Mouse (Mus musculus): Measurements from ENCODE around the gene Tgm4. TPM values are rescaled to one million over a fixed set of nuclear protein-coding genes. Genes with fewer than 3 reads are reported as not detected.

Gene Tgm4
- polyA plus RNA-seq (2015; fragmentation: Nextera tagmentation; extraction: Ambion mirVana), result 0.43 and 0.65 TPM in 2 replicates

- H3K4me2 ChIP-seq (ENCODE audit: low read length), result no peak within 1 kb of the TSS
Measured at GRCm38 (mm10) chr9:123034426-123034825, at the start of gene Tgm4. TSS of gene Tgm4 (plus strand) at chr9:123034726.

GRCm38 (mm10) chr9:122998406-122999192 is 35.9 kb upstream of the Tgm4 start:
- Histone ChIP-seq H3K27me3 (ENCODE audit: control insufficient read depth, insufficient read depth, low read depth, low read length) (no peaks in the 10 kb centered on the region), H3K27ac (ENCODE audit: low read length) (no peak overlapping the region), H3K9me3 (replicated peaks; ENCODE audit: control insufficient read depth, low read length, poor library complexity, severe bottlenecking) (no peaks in the 10 kb centered on the region), H3K4me1 (ENCODE audit: control insufficient read depth, insufficient read depth, low read length) (no peaks in the 10 kb centered on the region), H3K4me3 (ENCODE audit: low read depth, low read length) (no peak overlapping the region), H3K36me3 (ENCODE audit: control insufficient read depth, insufficient read depth, low read length) (no peaks in the 10 kb centered on the region), H3K4me2 (ENCODE audit: low read length) (no peak overlapping the region), H3K9ac (ENCODE audit: low read depth, low read length) (no peak overlapping the region)
- WGBS, result 94% methylated on average over 10 of the region's 10 CpGs
- no peak for ATAC-seq

More at GRCm38 (mm10) chr9:123034426-123034825, at the start of gene Tgm4:
- 86% methylated on average over 4 of the region's 4 CpGs for WGBS
- Histone ChIP-seq H3K27me3 (ENCODE audit: control insufficient read depth, insufficient read depth, low read depth, low read length) (no peaks in the 10 kb centered on the region), H3K4me1 (ENCODE audit: control insufficient read depth, insufficient read depth, low read length) (no peaks in the 10 kb centered on the region), H3K36me3 (ENCODE audit: control insufficient read depth, insufficient read depth, low read length) (no peaks in the 10 kb centered on the region), H3K27ac (ENCODE audit: low read length) (no peak within 1 kb of the TSS), H3K9me3 (replicated peaks; ENCODE audit: control insufficient read depth, low read length, poor library complexity, severe bottlenecking) (no peaks in the 10 kb centered on the region), H3K4me3 (ENCODE audit: low read depth, low read length) (no peak within 1 kb of the TSS), H3K9ac (ENCODE audit: low read depth, low read length) (no peak within 1 kb of the TSS)
- no peak for ATAC-seq

- H3K4me2 ChIP-seq (ENCODE audit: low read length), result no peak overlapping the region
- WGBS, result over 99% methylated on average over 4 of the region's 4 CpGs
- H3K27ac ChIP-seq (ENCODE audit: low read length), result no peak overlapping the region
- no peaks in the 10 kb centered on the region for H3K9me3 ChIP-seq (replicated peaks; ENCODE audit: control insufficient read depth, low read length, poor library complexity, severe bottlenecking)
- no peaks in the 10 kb centered on the region for H3K36me3 ChIP-seq (ENCODE audit: control insufficient read depth, insufficient read depth, low read length)
- no peaks in the 10 kb centered on the region for H3K27me3 ChIP-seq (ENCODE audit: control insufficient read depth, insufficient read depth, low read depth, low read length)
- no peak overlapping the region for H3K4me3 ChIP-seq (ENCODE audit: low read depth, low read length)
- H3K9ac ChIP-seq (ENCODE audit: low read depth, low read length), result no peak overlapping the region
- H3K4me1 ChIP-seq (ENCODE audit: control insufficient read depth, insufficient read depth, low read length), result no peaks in the 10 kb centered on the region
- no peak for ATAC-seq
Measured at GRCm38 (mm10) chr9:122999193-122999586, 35.3 kb upstream of the Tgm4 start.

GRCm38 (mm10) chr9:123004718-123005117 is 29.8 kb upstream of the Tgm4 start:
- WGBS, result 100% methylated on average over 2 of the region's 2 CpGs
- no peak overlapping the region for H3K4me3 ChIP-seq (ENCODE audit: low read depth, low read length)
- no peak overlapping the region for H3K9ac ChIP-seq (ENCODE audit: low read depth, low read length)
- no peak overlapping the region for H3K27ac ChIP-seq (ENCODE audit: low read length)
- no peaks in the 10 kb centered on the region for H3K9me3 ChIP-seq (replicated peaks; ENCODE audit: control insufficient read depth, low read length, poor library complexity, severe bottlenecking)
- no peak overlapping the region for H3K4me2 ChIP-seq (ENCODE audit: low read length)
- no peaks in the 10 kb centered on the region for H3K4me1 ChIP-seq (ENCODE audit: control insufficient read depth, insufficient read depth, low read length)
- H3K27me3 ChIP-seq (ENCODE audit: control insufficient read depth, insufficient read depth, low read depth, low read length), result no peaks in the 10 kb centered on the region
- H3K36me3 ChIP-seq (ENCODE audit: control insufficient read depth, insufficient read depth, low read length), result no peaks in the 10 kb centered on the region
- ATAC-seq, result no peak

- Histone ChIP-seq H3K4me2 (ENCODE audit: low read length) (no peak overlapping the region), H3K9ac (ENCODE audit: low read depth, low read length) (no peak overlapping the region), H3K4me1 (ENCODE audit: control insufficient read depth, insufficient read depth, low read length) (no peaks in the 10 kb centered on the region), H3K9me3 (replicated peaks; ENCODE audit: control insufficient read depth, low read length, poor library complexity, severe bottlenecking) (no peaks in the 10 kb centered on the region), H3K27me3 (ENCODE audit: control insufficient read depth, insufficient read depth, low read depth, low read length) (no peaks in the 10 kb centered on the region), H3K36me3 (ENCODE audit: control insufficient read depth, insufficient read depth, low read length) (no peaks in the 10 kb centered on the region), H3K4me3 (ENCODE audit: low read depth, low read length) (no peak overlapping the region), H3K27ac (ENCODE audit: low read length) (no peak overlapping the region)
- no peak for ATAC-seq
- WGBS, result 80% methylated on average over 6 of the region's 6 CpGs
Measured at GRCm38 (mm10) chr9:123006071-123006470, 28.5 kb upstream of the Tgm4 start.

- WGBS, result under 1% methylated on average over 54 of the region's 69 CpGs
- peak within 1 kb of the TSS; percentile 74 for H3K4me3 ChIP-seq (ENCODE audit: low read depth, low read length)
- H3K4me2 ChIP-seq (ENCODE audit: low read length), result peak within 1 kb of the TSS; percentile 86
- peak within 1 kb of the TSS; percentile 94 for H3K27ac ChIP-seq (ENCODE audit: low read length)
- ATAC-seq, result peak; percentile 96
- H3K9ac ChIP-seq (ENCODE audit: low read depth, low read length), result peak within 1 kb of the TSS; percentile 88
- no peaks in the 10 kb centered on the region for H3K9me3 ChIP-seq (replicated peaks; ENCODE audit: control insufficient read depth, low read length, poor library complexity, severe bottlenecking)
- H3K27me3 ChIP-seq (ENCODE audit: control insufficient read depth, insufficient read depth, low read depth, low read length), result no peaks in the 10 kb centered on the region
- H3K36me3 ChIP-seq (ENCODE audit: control insufficient read depth, insufficient read depth, low read length), result no peaks in the 10 kb centered on the region
- peaks cover 16% of the 10 kb centered on the region for H3K4me1 ChIP-seq (ENCODE audit: control insufficient read depth, insufficient read depth, low read length)
Measured at GRCm38 (mm10) chr9:123020995-123021631, 13.4 kb upstream of the Tgm4 start, which contains the start of gene Tmem42. TSS of gene Tmem42 (plus strand) at chr9:123021326.

- Histone ChIP-seq H3K27me3 (ENCODE audit: control insufficient read depth, insufficient read depth, low read depth, low read length) (no peaks in the 10 kb centered on the region), H3K4me1 (ENCODE audit: control insufficient read depth, insufficient read depth, low read length) (peaks cover 14% of the 10 kb centered on the region), H3K27ac (ENCODE audit: low read length) (peak overlapping the region; percentile 94; the same call in 1 of the 2 replicates), H3K9ac (ENCODE audit: low read depth, low read length) (peak overlapping the region; percentile 88), H3K9me3 (replicated peaks; ENCODE audit: control insufficient read depth, low read length, poor library complexity, severe bottlenecking) (no peaks in the 10 kb centered on the region), H3K36me3 (ENCODE audit: control insufficient read depth, insufficient read depth, low read length) (no peaks in the 10 kb centered on the region), H3K4me3 (ENCODE audit: low read depth, low read length) (peak overlapping the region; percentile 74), H3K4me2 (ENCODE audit: low read length) (peak overlapping the region; percentile 86)
- WGBS, result 41% methylated on average over 17 of the region's 24 CpGs
- peak; percentile 43 for ATAC-seq
Measured at GRCm38 (mm10) chr9:123021636-123022379, 12.7 kb upstream of the Tgm4 start.

GRCm38 (mm10) chr9:123024201-123024600 is 10.3 kb upstream of the Tgm4 start:
- Histone ChIP-seq H3K4me1 (ENCODE audit: control insufficient read depth, insufficient read depth, low read length) (peaks cover 11% of the 10 kb centered on the region), H3K27ac (ENCODE audit: low read length) (no peak overlapping the region), H3K36me3 (ENCODE audit: control insufficient read depth, insufficient read depth, low read length) (no peaks in the 10 kb centered on the region), H3K9ac (ENCODE audit: low read depth, low read length) (no peak overlapping the region), H3K9me3 (replicated peaks; ENCODE audit: control insufficient read depth, low read length, poor library complexity, severe bottlenecking) (no peaks in the 10 kb centered on the region), H3K27me3 (ENCODE audit: control insufficient read depth, insufficient read depth, low read depth, low read length) (no peaks in the 10 kb centered on the region), H3K4me2 (ENCODE audit: low read length) (no peak overlapping the region), H3K4me3 (ENCODE audit: low read depth, low read length) (no peak overlapping the region)
- 81% methylated on average over 2 of the region's 2 CpGs for WGBS
- ATAC-seq, result no peak
